Mouse (Mus musculus) right cerebral cortex, postnatal 14 days (tissue): ENCODE results near the gene Mapk9.

Experiments
- DNase-seq: peaks from one replicate; pipeline ENCODE4 v3.0.0; 2022

The Mapk9 gene

GRCm38 (mm10) chr11:49841886-49842285 is 4.7 kb upstream of the Mapk9 start:
- no peak for DNase-seq

- no peak for DNase-seq
Measured at GRCm38 (mm10) chr11:49842718-49843117, 3.8 kb upstream of the Mapk9 start.

GRCm38 (mm10) chr11:49844311-49844710 is 2.2 kb upstream of the Mapk9 start:
- no peak for DNase-seq

- peak; percentile 59 for DNase-seq
Measured at GRCm38 (mm10) chr11:49844969-49845368, 1.6 kb upstream of the Mapk9 start.

- no peak for DNase-seq
Measured at GRCm38 (mm10) chr11:49845958-49846357, 593 bp upstream of the Mapk9 start.

- peak; percentile 25 for DNase-seq
Measured at GRCm38 (mm10) chr11:49847071-49847810, 690 bp downstream of the Mapk9 start.

- DNase-seq: no peak
Measured at GRCm38 (mm10) chr11:49847811-49848078, 1.2 kb downstream of the Mapk9 start.

GRCm38 (mm10) chr11:49848080-49848815 is 1.7 kb downstream of the Mapk9 start:
- peak; percentile 11 for DNase-seq

- DNase-seq: no peak
Measured at GRCm38 (mm10) chr11:49850331-49850730, 3.8 kb downstream of the Mapk9 start.

GRCm38 (mm10) chr11:49855144-49855543 is 8.6 kb downstream of the Mapk9 start:
- DNase-seq: no peak

GRCm38 (mm10) chr11:49861139-49861538 is 14.6 kb downstream of the Mapk9 start:
- DNase-seq: no peak

GRCm38 (mm10) chr11:49863926-49864325 is 17.4 kb downstream of the Mapk9 start:
- DNase-seq: no peak

- DNase-seq: no peak
Measured at GRCm38 (mm10) chr11:49867320-49867719, 20.8 kb downstream of the Mapk9 start.

GRCm38 (mm10) chr11:49869762-49870161 is 23.2 kb downstream of the Mapk9 start:
- no peak for DNase-seq

GRCm38 (mm10) chr11:49871914-49872313 is 25.4 kb downstream of the Mapk9 start:
- DNase-seq: no peak

GRCm38 (mm10) chr11:49872779-49873178 is 26.2 kb downstream of the Mapk9 start:
- no peak for DNase-seq

GRCm38 (mm10) chr11:49876948-49877817 is 30.6 kb downstream of the Mapk9 start:
- peak; percentile 30 for DNase-seq

- peak; percentile 44 for DNase-seq
Measured at GRCm38 (mm10) chr11:49879950-49880642, 33.5 kb downstream of the Mapk9 start.

- no peak for DNase-seq
Measured at GRCm38 (mm10) chr11:49883394-49883793, 36.8 kb downstream of the Mapk9 start.

GRCm38 (mm10) chr11:49888469-49888868 is 41.9 kb downstream of the Mapk9 start:
- DNase-seq: no peak

- no peak for DNase-seq
Measured at GRCm38 (mm10) chr11:49891993-49892392, 45.4 kb downstream of the Mapk9 start.

GRCm38 (mm10) chr11:49893806-49894205 is 47.3 kb downstream of the Mapk9 start:
- no peak for DNase-seq
